Comparison of ENCODE assay signal across 23 mouse cellular contexts in the genomic region with DNA sequence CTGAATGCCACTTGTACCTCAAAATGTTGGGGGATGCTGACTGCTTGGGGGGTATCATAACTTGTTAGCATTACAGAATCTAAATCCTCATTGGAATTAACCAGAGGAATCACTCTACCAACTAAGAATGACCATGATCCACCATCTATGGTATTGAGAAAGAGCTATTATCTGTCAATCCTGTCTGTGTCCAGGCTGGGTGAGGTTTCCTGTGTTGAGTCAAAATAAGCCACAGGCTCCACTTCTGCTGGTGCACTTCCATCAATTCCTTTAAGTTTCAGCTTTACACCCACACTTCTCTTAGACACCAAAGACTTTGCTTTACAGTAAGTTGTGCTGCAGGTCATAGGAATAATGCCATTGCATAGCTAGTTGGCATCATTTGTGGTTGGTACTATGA. TPM values are rescaled to one million over a fixed set of nuclear protein-coding genes. Genes with fewer than 3 reads are reported as not detected.
A peak's percentile ranks its signal among the peaks of the same experiment; 100 is the strongest.
DNase-seq lines count a peak whose midpoint lies in the region; ATAC-seq and TF ChIP-seq lines count a peak whose summit lies in the region.
"Had no signal": no experiment of that assay in that cellular context is flagged by ENCODE, and none has a peak within 500 bp of the region (broad histone marks: within the 10 kb centered on the region; RNA-seq: fewer than 3 reads in every experiment).

No protein-coding gene starts in this region.

- DNase-seq in midbrain, embryonic 11.5 days (ENCODE audit: low spot score, missing footprints) = peak; percentile 47
- DNase-seq in midbrain, postnatal 0 days (ENCODE audit: low spot score) = no peak
- no peak for DNase-seq in heart, adult 18-20 months
- DNase-seq in embryonic facial prominence, embryonic 10.5 days (ENCODE audit: low spot score) = no peak
- no peak for DNase-seq in left cerebral cortex, postnatal 36 days (ENCODE audit: low spot score in 2 of 2)
- DNase-seq: adrenal gland, postnatal 10 days; B cell, adult 2 months; cerebellum, adult 11-12 months; cerebellum, adult 9-10 months; cerebellum, postnatal 25 days; forebrain, postnatal 0 days; gastrocnemius, postnatal 14 days; heart, postnatal 10 days; heart, postnatal 4 days had no signal

- no peak overlapping the region for H3K9ac ChIP-seq in midbrain, embryonic 11.5 days (ENCODE audit: low read length)
- H3K9ac ChIP-seq in midbrain, postnatal 0 days (replicated peaks; ENCODE audit: low read length, poor library complexity, severe bottlenecking) = no peak overlapping the region
- H3K9ac ChIP-seq: forebrain, embryonic 13.5 days; forebrain, postnatal 0 days; hindbrain, embryonic 12.5 days had no signal

- ATAC-seq in midbrain, embryonic 11.5 days (ENCODE audit: low FRiP score) = no peak
- no peak for ATAC-seq in midbrain, postnatal 0 days (ENCODE audit: low FRiP score)
- peak; percentile 69 for ATAC-seq in common myeloid progenitor, adult 5-6 weeks (replicated peaks; ENCODE audit: low read depth, poor library complexity, severe bottlenecking)
- ATAC-seq: CD4-positive, CD25-positive, alpha-beta regulatory T cell, adult 4 months; forebrain, embryonic 13.5 days; forebrain, postnatal 0 days; hindbrain, embryonic 16.5 days had no signal

- H3K4me3 ChIP-seq in midbrain, embryonic 11.5 days (ENCODE audit: low read depth, low read length) = no peak overlapping the region
- no peak overlapping the region for H3K4me3 ChIP-seq in midbrain, postnatal 0 days (ENCODE audit: low read depth, low read length)
- peak overlapping the region; percentile 62 for H3K4me3 ChIP-seq in megakaryocyte, embryonic 14.5 days (replicated peaks)
- H3K4me3 ChIP-seq in embryonic facial prominence, embryonic 10.5 days = no peak overlapping the region
- H3K4me3 ChIP-seq: forebrain, embryonic 13.5 days; heart, embryonic 10.5 days; hindbrain, embryonic 12.5 days had no signal

- no peaks in the 10 kb centered on the region for H3K9me3 ChIP-seq in midbrain, embryonic 11.5 days (ENCODE audit: control insufficient read depth, low read length)
- H3K9me3 ChIP-seq in midbrain, postnatal 0 days (ENCODE audit: low read length) = no peaks in the 10 kb centered on the region
- no peaks in the 10 kb centered on the region for H3K9me3 ChIP-seq in megakaryocyte, embryonic 14.5 days
- H3K9me3 ChIP-seq in embryonic facial prominence, embryonic 10.5 days = no peaks in the 10 kb centered on the region
- H3K9me3 ChIP-seq: forebrain, embryonic 13.5 days; G1E; heart, embryonic 10.5 days; hindbrain, embryonic 12.5 days had no signal

- TF ChIP-seq CTCF in midbrain, postnatal 0 days (IDR thresholded peaks at IDR 0.05) = no peak

- intact Hi-C loops in left cerebral cortex, postnatal 36 days (cut with DNase I) = no loop called here

- no peaks in the 10 kb centered on the region for H3K27me3 ChIP-seq in midbrain, embryonic 11.5 days (ENCODE audit: control insufficient read depth, insufficient read depth, low read length)
- no peaks in the 10 kb centered on the region for H3K27me3 ChIP-seq in midbrain, postnatal 0 days (ENCODE audit: insufficient read depth, low read length)
- no peaks in the 10 kb centered on the region for H3K27me3 ChIP-seq in megakaryocyte, embryonic 14.5 days (replicated peaks)
- H3K27me3 ChIP-seq in embryonic facial prominence, embryonic 10.5 days (replicated peaks; ENCODE audit: low read depth, poor library complexity, severe bottlenecking) = no peaks in the 10 kb centered on the region
- H3K27me3 ChIP-seq: forebrain, embryonic 13.5 days; hindbrain, embryonic 12.5 days had no signal

- no peak overlapping the region for H3K4me2 ChIP-seq in midbrain, embryonic 11.5 days
- H3K4me2 ChIP-seq in midbrain, postnatal 0 days (ENCODE audit: low read depth, low read length, poor library complexity, severe bottlenecking) = no peak overlapping the region
- H3K4me2 ChIP-seq: forebrain, embryonic 13.5 days; hindbrain, embryonic 12.5 days had no signal

- H3K4me1 ChIP-seq in midbrain, embryonic 11.5 days (ENCODE audit: control insufficient read depth, insufficient read depth, low read length) = no peaks in the 10 kb centered on the region
- no peaks in the 10 kb centered on the region for H3K4me1 ChIP-seq in midbrain, postnatal 0 days (ENCODE audit: insufficient read depth, low read length)
- peaks cover 48% of the 10 kb centered on the region for H3K4me1 ChIP-seq in megakaryocyte, embryonic 14.5 days
- no peaks in the 10 kb centered on the region for H3K4me1 ChIP-seq in embryonic facial prominence, embryonic 10.5 days
- H3K4me1 ChIP-seq: forebrain, embryonic 13.5 days; heart, embryonic 10.5 days; hindbrain, embryonic 12.5 days had no signal

- H3K36me3 ChIP-seq in midbrain, embryonic 11.5 days (ENCODE audit: control insufficient read depth, insufficient read depth, low read length) = no peaks in the 10 kb centered on the region
- no peaks in the 10 kb centered on the region for H3K36me3 ChIP-seq in midbrain, postnatal 0 days (ENCODE audit: insufficient read depth, low read length)
- H3K36me3 ChIP-seq in megakaryocyte, embryonic 14.5 days (replicated peaks; ENCODE audit: low read length) = no peaks in the 10 kb centered on the region
- H3K36me3 ChIP-seq in embryonic facial prominence, embryonic 10.5 days (replicated peaks) = no peaks in the 10 kb centered on the region
- H3K36me3 ChIP-seq: G1E; heart, embryonic 10.5 days; hindbrain, embryonic 12.5 days had no signal

- no peak overlapping the region for H3K27ac ChIP-seq in midbrain, embryonic 11.5 days (ENCODE audit: low read depth, low read length)
- H3K27ac ChIP-seq in midbrain, postnatal 0 days (ENCODE audit: low read depth, low read length) = no peak overlapping the region
- no peak overlapping the region for H3K27ac ChIP-seq in embryonic facial prominence, embryonic 10.5 days (replicated peaks)
- H3K27ac ChIP-seq: forebrain, embryonic 13.5 days; heart, embryonic 10.5 days; hindbrain, embryonic 12.5 days had no signal

RNA-seq across cellular contexts. Expression of gene Lilrb4a, which starts 30.7 kb away (rescaled TPM):
- polyA plus RNA-seq in midbrain, embryonic 11.5 days (2014; fragmentation: Nextera tagmentation; extraction: Ambion mirVana) = 1.0 and 1.2 TPM in 2 replicates
- 0.60 and 1.7 TPM in 2 replicates for total RNA-seq in midbrain, postnatal 0 days (2014; rRNA removed)
- 1.1 and 1.3 TPM in 2 replicates for polyA plus RNA-seq in midbrain, postnatal 0 days (2015; fragmentation: Nextera tagmentation; extraction: Ambion mirVana)
- total RNA-seq in common myeloid progenitor, adult 5-6 weeks (2017) = 11.6 and 17.0 TPM in 2 replicates
- polyA plus RNA-seq in megakaryocyte, embryonic 14.5 days (2012; ENCODE audit: insufficient read depth, low replicate concordance) = 9.5 and 63.1 TPM in 2 replicates
- total RNA-seq in heart, adult 18-20 months (2021) = 1 to 10 TPM in 1 of 2 experiments, under 1 TPM in 1; 0.77 to 1.5 TPM
- polyA plus RNA-seq in embryonic facial prominence, embryonic 10.5 days (2016; fragmentation: Nextera tagmentation; extraction: Ambion mirVana) = 0.25 and 0.85 TPM in 2 replicates
- total RNA-seq in left cerebral cortex, postnatal 36 days (2021) = under 1 TPM in 1 of 2 experiments, not detected in 1; 0.39 TPM
- polyA plus RNA-seq: G1E had no signal

RNA-seq across cellular contexts. Expression of gene Lilr4b, which starts 41.0 kb away (rescaled TPM):
- polyA plus RNA-seq in midbrain, embryonic 11.5 days (2014; fragmentation: Nextera tagmentation; extraction: Ambion mirVana) = 0.16 TPM in 1 of 2 replicates, not detected in the other
- 0.05 and 0.47 TPM in 2 replicates for total RNA-seq in midbrain, postnatal 0 days (2014; rRNA removed)
- 0.29 and 0.31 TPM in 2 replicates for polyA plus RNA-seq in midbrain, postnatal 0 days (2015; fragmentation: Nextera tagmentation; extraction: Ambion mirVana)
- 8.1 and 11.0 TPM in 2 replicates for total RNA-seq in common myeloid progenitor, adult 5-6 weeks (2017)
- polyA plus RNA-seq in megakaryocyte, embryonic 14.5 days (2012; ENCODE audit: insufficient read depth, low replicate concordance) = 12.6 and 37.6 TPM in 2 replicates
- 1 to 10 TPM; 1.3 to 1.5 TPM for total RNA-seq in heart, adult 18-20 months (2021)
- not detected in 2 replicates for polyA plus RNA-seq in embryonic facial prominence, embryonic 10.5 days (2016; fragmentation: Nextera tagmentation; extraction: Ambion mirVana)
- total RNA-seq in left cerebral cortex, postnatal 36 days (2021) = under 1 TPM; 0.45 to 0.47 TPM
- total RNA-seq: forebrain, postnatal 0 days had no signal
- polyA plus RNA-seq: forebrain, embryonic 13.5 days; G1E; heart, embryonic 10.5 days; hindbrain, embryonic 12.5 days had no signal

RNA-seq across cellular contexts. Expression of gene Gm49339, which starts 41.0 kb away (rescaled TPM):
- polyA plus RNA-seq in midbrain, embryonic 11.5 days (2014; fragmentation: Nextera tagmentation; extraction: Ambion mirVana) = not detected in 2 replicates
- total RNA-seq in midbrain, postnatal 0 days (2014; rRNA removed) = 0.88 TPM in 1 of 2 replicates, not detected in the other
- polyA plus RNA-seq in midbrain, postnatal 0 days (2015; fragmentation: Nextera tagmentation; extraction: Ambion mirVana) = not detected in 2 replicates
- not detected in 2 replicates for total RNA-seq in common myeloid progenitor, adult 5-6 weeks (2017)
- 3.4 TPM in 1 of 2 replicates, not detected in the other for polyA plus RNA-seq in megakaryocyte, embryonic 14.5 days (2012; ENCODE audit: insufficient read depth, low replicate concordance)
- 1 to 10 TPM; 1.2 to 1.3 TPM for total RNA-seq in heart, adult 18-20 months (2021)
- not detected in 2 replicates for polyA plus RNA-seq in embryonic facial prominence, embryonic 10.5 days (2016; fragmentation: Nextera tagmentation; extraction: Ambion mirVana)
- not detected for total RNA-seq in left cerebral cortex, postnatal 36 days (2021)
- polyA plus RNA-seq: forebrain, embryonic 13.5 days; G1E; heart, embryonic 14.5 days; hindbrain, embryonic 12.5 days; hindbrain, embryonic 16.5 days had no signal
